In the genomic region with DNA sequence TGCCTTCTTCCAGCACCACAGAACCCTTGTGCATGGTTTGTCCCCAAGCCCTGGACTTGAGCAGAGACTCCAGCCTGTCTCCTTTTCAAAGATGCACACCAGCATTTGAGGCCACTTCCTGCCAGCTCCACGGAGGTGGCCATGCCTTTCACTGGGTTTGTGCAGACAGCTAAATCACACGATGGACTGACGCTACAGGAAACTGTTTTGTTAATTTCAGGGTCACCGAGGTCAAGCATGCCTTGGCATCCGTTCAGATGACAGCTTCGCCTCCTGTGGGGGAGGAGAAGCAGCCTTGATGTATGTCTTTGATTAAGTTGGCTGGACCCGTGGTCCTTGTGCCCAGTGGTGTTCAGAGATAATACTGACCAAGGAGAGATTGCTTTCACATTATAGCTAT, we compare ENCODE assay signal across 10 mouse cellular contexts. TPM values are rescaled to one million over a fixed set of nuclear protein-coding genes. Genes with fewer than 3 reads are reported as not detected.
DNase-seq lines count a peak whose midpoint lies in the region; ATAC-seq lines count a peak whose summit lies in the region.
"Had no signal": no experiment of that assay in that cellular context is flagged by ENCODE, and none has a peak within 500 bp of the region (broad histone marks: within the 10 kb centered on the region; RNA-seq: fewer than 3 reads in every experiment).

No protein-coding gene starts in this region.

- peak; percentile 32 for DNase-seq in kidney, adult 18-20 months
- no peak for DNase-seq in kidney, adult 11 months
- DNase-seq in embryo, embryonic 10 days (ENCODE audit: low spot score) = peak; percentile 91
- DNase-seq in heart, postnatal 10 days = peak; percentile 29 to 34
- DNase-seq in frontal cortex, postnatal 25 days (ENCODE audit: low spot score in 2 of 2) = no peak
- no peak for DNase-seq in layer of hippocampus, adult 9-10 months (ENCODE audit: low spot score)
- DNase-seq in spleen, postnatal 14 days (ENCODE audit: low spot score in 2 of 2) = no peak
- DNase-seq: thymus, adult 18-20 months had no signal

- peaks cover 61% of the 10 kb centered on the region for H3K36me3 ChIP-seq in limb, embryonic 12.5 days

- peaks cover 44% of the 10 kb centered on the region for H3K4me1 ChIP-seq in limb, embryonic 12.5 days (replicated peaks)

- H3K4me2 ChIP-seq in limb, embryonic 12.5 days = no peak overlapping the region

- peaks cover 11% of the 10 kb centered on the region for H3K9me3 ChIP-seq in limb, embryonic 12.5 days

- H3K4me3 ChIP-seq in limb, embryonic 12.5 days (replicated peaks) = no peak overlapping the region

- no peaks in the 10 kb centered on the region for H3K27me3 ChIP-seq in limb, embryonic 12.5 days

- 0 out of 2 replicates have a peak overlapping the region, but pooled peaks have one; percentile 20 for H3K27ac ChIP-seq in limb, embryonic 12.5 days

- WGBS in limb, embryonic 12.5 days = 8% methylated on average over 7 of the region's 7 CpGs

- no peak overlapping the region for H3K9ac ChIP-seq in limb, embryonic 12.5 days (replicated peaks)

- intact Hi-C loops in heart, postnatal 10 days (cut with DNase I) = no loop called here

- ATAC-seq in limb, embryonic 12.5 days (ENCODE audit: insufficient number of reproducible peaks, insufficient read depth, low FRiP score, low TSS enrichment, low read depth) = no peak

RNA-seq across cellular contexts. Expression of a gene that starts 52.2 kb away (rescaled TPM):
- 10 to 100 TPM; 33.9 to 36.9 TPM for total RNA-seq in heart, postnatal 10 days (2021)
- polyA plus RNA-seq in limb, embryonic 12.5 days (2016; fragmentation: Nextera tagmentation; extraction: Ambion mirVana) = 14.3 and 15.5 TPM in 2 replicates

RNA-seq across cellular contexts. Expression of a gene that starts 55.4 kb away (rescaled TPM):
- under 1 TPM; 0.91 to 0.92 TPM for total RNA-seq in heart, postnatal 10 days (2021)
- polyA plus RNA-seq in limb, embryonic 12.5 days (2016; fragmentation: Nextera tagmentation; extraction: Ambion mirVana) = 20.7 and 21.8 TPM in 2 replicates
- polyA plus RNA-seq: G1E had no signal

Comparison
In these comparisons a context has a peak if more than half of its experiments do, and no peak if none do; other contexts are left out.
1. DNase-seq: peak in kidney, adult 18-20 months (single experiment), embryo, embryonic 10 days (single experiment) and heart, postnatal 10 days (2 of 2); none in kidney, adult 11 months (single experiment), frontal cortex, postnatal 25 days (0 of 2), layer of hippocampus, adult 9-10 months (single experiment) and spleen, postnatal 14 days (0 of 2).